Mouse (Mus musculus) testis, adult 2 months (tissue): ENCODE measurements at regions not wholly inside any gene's neighbourhood (a gene's known extent, or its start where the extent isn't known, plus 50 kb on each side); places are given as distances from the start of the nearest gene placed in this dataset.

Experiments
- CTCF ChIP-seq: fragments of 200-500 bp; IDR thresholded peaks from 2 replicates; pipeline ENCODE4 v1.5.1; 2012; ENCODE audit warnings: low read depth, mild to moderate bottlenecking, inconsistent platforms, low read length, moderate library complexity; ENCODE audit not compliant: control insufficient read depth, insufficient read depth, insufficient replicate concordance
- POLR2A ChIP-seq: fragments of 200-500 bp; IDR thresholded peaks from 2 replicates; pipeline ENCODE4 v1.6.1; 2012; ENCODE audit warnings: low read depth, mild to moderate bottlenecking, inconsistent platforms, low read length, moderate library complexity; ENCODE audit not compliant: control insufficient read depth

DNA sequence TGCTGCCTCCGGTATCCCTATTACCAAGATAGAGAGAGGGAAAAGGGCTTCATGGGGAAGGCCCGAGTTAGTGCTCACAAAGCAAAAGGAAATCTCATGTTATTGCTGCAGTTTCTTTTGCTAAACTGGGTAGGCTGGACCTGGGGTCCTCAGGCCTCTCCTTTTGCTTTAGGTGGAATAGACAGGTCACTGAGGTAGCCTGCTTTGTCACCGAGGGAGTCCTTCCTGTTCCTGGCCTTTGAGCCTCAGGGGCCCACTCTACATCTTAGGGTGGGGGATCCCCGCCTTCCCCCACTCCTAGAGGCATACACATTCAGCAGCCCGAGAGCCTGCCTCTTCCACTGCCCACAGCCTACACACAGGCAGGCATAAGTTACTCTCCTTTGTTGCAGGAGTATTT is 435.5 kb upstream of the Tle4 start:
- TF ChIP-seq CTCF = no peak
- TF ChIP-seq POLR2A = no peak
